ENCODE assay signal across 12 mouse cellular contexts in genomic region chr16:20731688-20732087, GRCm38 (mm10). TPM values are rescaled to one million over a fixed set of nuclear protein-coding genes. Genes with fewer than 3 reads are reported as not detected.
DNase-seq lines count a peak whose midpoint lies in the region; ATAC-seq and TF ChIP-seq lines count a peak whose summit lies in the region.
"Had no signal": no experiment of that assay in that cellular context is flagged by ENCODE, and none has a peak within 500 bp of the region (broad histone marks: within the 10 kb centered on the region; RNA-seq: fewer than 3 reads in every experiment).

No protein-coding gene starts in this region.

- H3K4me2 ChIP-seq in limb, embryonic 13.5 days (replicated peaks), result peak overlapping the region; percentile 96; the same call in 1 of the 2 replicates

- peak; percentile 35 for DNase-seq in cerebellum, adult 9-10 months
- no peak for DNase-seq in cerebellum, adult 11-12 months
- DNase-seq in layer of hippocampus, postnatal 36 days, result peak; percentile 49 to 53
- no peak for DNase-seq in layer of hippocampus, adult 9-10 months (ENCODE audit: low spot score)
- peak; percentile 42 for DNase-seq in brain, embryonic 14.5 days (ENCODE audit: low read depth)
- no peak for DNase-seq in spleen, postnatal 4 days (ENCODE audit: low spot score in 2 of 2)
- DNase-seq: adrenal gland, postnatal 25 days; cerebellum, postnatal 36 days; gastrocnemius, postnatal 10 days; heart, postnatal 14 days had no signal

- no peak for ATAC-seq in limb, embryonic 13.5 days (ENCODE audit: low FRiP score, low read depth)
- ATAC-seq in CD4-positive, CD25-positive, alpha-beta regulatory T cell, adult 4 months, result no peak

- peaks cover 34% of the 10 kb centered on the region for H3K27me3 ChIP-seq in limb, embryonic 13.5 days

- no peak for TF ChIP-seq CTCF in brain, embryonic 14.5 days (IDR thresholded peaks at IDR 0.05; ENCODE audit: borderline replicate concordance, extremely low read depth, insufficient read depth, insufficient read length)

- H3K4me1 ChIP-seq in limb, embryonic 13.5 days, result peaks cover 29% of the 10 kb centered on the region

- no peak for TF ChIP-seq POLR2A in brain, embryonic 14.5 days (IDR thresholded peaks at IDR 0.05; ENCODE audit: borderline replicate concordance, extremely low read depth, insufficient read depth, insufficient read length, poor library complexity, severe bottlenecking)

- no peak overlapping the region for H3K4me3 ChIP-seq in limb, embryonic 13.5 days

- no peak overlapping the region; the same call in 1 of the 2 replicates for H3K27ac ChIP-seq in limb, embryonic 13.5 days

- H3K36me3 ChIP-seq in limb, embryonic 13.5 days, result peaks cover 7% of the 10 kb centered on the region

- no peak overlapping the region for H3K9ac ChIP-seq in limb, embryonic 13.5 days

- no peaks in the 10 kb centered on the region for H3K9me3 ChIP-seq in limb, embryonic 13.5 days

- WGBS in limb, embryonic 13.5 days, result 72% methylated on average over 5 of the region's 5 CpGs

RNA-seq across cellular contexts. Expression of gene Chrd, which starts 1.2 kb away (rescaled TPM):
- total RNA-seq in layer of hippocampus, postnatal 36 days (2021), result 10 to 100 TPM; 86.1 to 88.4 TPM
- polyA plus RNA-seq in brain, embryonic 14.5 days (2012; rRNA removed), result 24.6 and 30.0 TPM in 2 replicates
- polyA plus RNA-seq in limb, embryonic 13.5 days (2015; fragmentation: Nextera tagmentation; extraction: Ambion mirVana), result 9.1 and 9.3 TPM in 2 replicates
- polyA plus RNA-seq in CD4-positive, CD25-positive, alpha-beta regulatory T cell, adult 4 months (2017; shearing (Covaris generic)), result not detected

RNA-seq across cellular contexts. Expression of gene Thpo, which starts 2.6 kb away (rescaled TPM):
- total RNA-seq in layer of hippocampus, postnatal 36 days (2021), result 10 to 100 TPM; 14.1 to 15.8 TPM
- polyA plus RNA-seq in brain, embryonic 14.5 days (2012; rRNA removed), result 2.8 and 3.6 TPM in 2 replicates
- 0.66 and 0.74 TPM in 2 replicates for polyA plus RNA-seq in limb, embryonic 13.5 days (2015; fragmentation: Nextera tagmentation; extraction: Ambion mirVana)
- not detected for polyA plus RNA-seq in CD4-positive, CD25-positive, alpha-beta regulatory T cell, adult 4 months (2017; shearing (Covaris generic))

RNA-seq across cellular contexts. Expression of gene Clcn2, which starts 14.1 kb away (rescaled TPM):
- 10 to 100 TPM; 66.0 to 71.3 TPM for total RNA-seq in layer of hippocampus, postnatal 36 days (2021)
- 80.4 and 100 TPM in 2 replicates for polyA plus RNA-seq in brain, embryonic 14.5 days (2012; rRNA removed)
- polyA plus RNA-seq in limb, embryonic 13.5 days (2015; fragmentation: Nextera tagmentation; extraction: Ambion mirVana), result 23.3 and 23.5 TPM in 2 replicates
- 1 to 10 TPM; 1.4 to 1.7 TPM for polyA plus RNA-seq in CD4-positive, CD25-positive, alpha-beta regulatory T cell, adult 4 months (2017; shearing (Covaris generic))

RNA-seq across cellular contexts. Expression of gene Polr2h, which starts 14.2 kb away (rescaled TPM):
- 10 to 100 TPM; 24.8 to 24.9 TPM for total RNA-seq in layer of hippocampus, postnatal 36 days (2021)
- 51.9 and 66.5 TPM in 2 replicates for polyA plus RNA-seq in brain, embryonic 14.5 days (2012; rRNA removed)
- 117 and 118 TPM in 2 replicates for polyA plus RNA-seq in limb, embryonic 13.5 days (2015; fragmentation: Nextera tagmentation; extraction: Ambion mirVana)
- 10 to 100 TPM; 59.3 to 62.4 TPM for polyA plus RNA-seq in CD4-positive, CD25-positive, alpha-beta regulatory T cell, adult 4 months (2017; shearing (Covaris generic))

RNA-seq across cellular contexts. Expression of gene Fam131a, which starts 38.6 kb away (rescaled TPM):
- 100 to 1,000 TPM; 415 to 465 TPM for total RNA-seq in layer of hippocampus, postnatal 36 days (2021)
- polyA plus RNA-seq in brain, embryonic 14.5 days (2012; rRNA removed), result 53.5 and 74.8 TPM in 2 replicates
- 8.5 and 10.4 TPM in 2 replicates for polyA plus RNA-seq in limb, embryonic 13.5 days (2015; fragmentation: Nextera tagmentation; extraction: Ambion mirVana)
- polyA plus RNA-seq in CD4-positive, CD25-positive, alpha-beta regulatory T cell, adult 4 months (2017; shearing (Covaris generic)), result under 1 TPM; 0.34 to 0.59 TPM

Comparison
In these comparisons a context has a peak if more than half of its experiments do, and no peak if none do; other contexts are left out.
1. DNase-seq: peak in cerebellum, adult 9-10 months (single experiment), layer of hippocampus, postnatal 36 days (2 of 2) and brain, embryonic 14.5 days (single experiment); none in cerebellum, adult 11-12 months (single experiment), layer of hippocampus, adult 9-10 months (single experiment) and spleen, postnatal 4 days (0 of 2).
2. RNA of gene Chrd, which starts 1.2 kb away (polyA plus RNA-seq): 24.6 to 30.0 TPM in brain, embryonic 14.5 days and 9.1 to 9.3 TPM in limb, embryonic 13.5 days; not detected in CD4-positive, CD25-positive, alpha-beta regulatory T cell, adult 4 months; every median in the first group is over 10 times any median in the second.